Mouse (Mus musculus) midbrain, embryonic 16.5 days (tissue): ENCODE data around the gene Gm8251. TPM values are rescaled to one million over a fixed set of nuclear protein-coding genes. Genes with fewer than 3 reads are reported as not detected.
A peak's percentile ranks its signal among the peaks of the same experiment; 100 is the strongest.
"Not testable (repeated sequence)": the region's sequence is repeated elsewhere in the genome, so short reads cannot be mapped to it uniquely, and the experiment has no call there.

Experiments
- ATAC-seq: fragments of 200-750 bp; cut with Nextera tagmentation; 2 replicates; pipeline ENCODE4 v1.8.0; 2017; ENCODE audit warnings: moderate TSS enrichment
- H3K27ac ChIP-seq: fragments of 300-500 bp; sonication (generic); 2 replicates; pipeline ENCODE4 v1.5.1; 2014; ENCODE audit warnings: mild to moderate bottlenecking, low read length, mixed read lengths
- H3K27me3 ChIP-seq: fragments of 300-500 bp; sonication (generic); 2 replicates; pipeline ENCODE4 v1.6.1; 2014; ENCODE audit warnings: low read depth, low read length, mixed read lengths; ENCODE audit not compliant: control insufficient read depth, insufficient read depth
- H3K36me3 ChIP-seq: fragments of 300-500 bp; sonication (generic); 2 replicates; pipeline ENCODE4 v1.6.1; 2014; ENCODE audit warnings: mild to moderate bottlenecking, low read length, moderate library complexity, mixed read lengths; ENCODE audit not compliant: control insufficient read depth, insufficient read depth
- H3K4me1 ChIP-seq: fragments of 300-500 bp; sonication (generic); 2 replicates; pipeline ENCODE4 v1.6.1; 2014; ENCODE audit warnings: mild to moderate bottlenecking, low read length, mixed read lengths; ENCODE audit not compliant: control insufficient read depth, insufficient read depth
- H3K4me2 ChIP-seq: fragments of 300-500 bp; sonication (generic); 2 replicates; pipeline ENCODE4 v1.6.1; 2014; ENCODE audit warnings: mild to moderate bottlenecking, low read length, mixed read lengths
- H3K4me3 ChIP-seq: fragments of 300-500 bp; sonication (generic); 2 replicates; pipeline ENCODE4 v1.5.1; 2014; ENCODE audit warnings: low read depth, mild to moderate bottlenecking, low read length, moderate library complexity, mixed read lengths
- H3K9ac ChIP-seq: fragments of 300-500 bp; sonication (generic); 2 replicates; pipeline ENCODE4 v1.6.1; 2014; ENCODE audit warnings: low read depth, low read length, mixed read lengths
- H3K9me3 ChIP-seq: fragments of 300-500 bp; sonication (generic); replicated peaks from 2 replicates; pipeline ENCODE4 v1.6.1; 2014; ENCODE audit warnings: mild to moderate bottlenecking, low read length, mixed read lengths; ENCODE audit not compliant: control insufficient read depth, poor library complexity, severe bottlenecking
- WGBS: fragments of 180-500 bp; shearing (Covaris S2); extraction: QIAGEN DNeasy Blood & Tissue Kit; methylation state at CpG from one replicate; pipeline ENCODE4 v1.1.7; 2014; 5-methylcytosine and 5-hydroxymethylcytosine counted together
- polyA plus RNA-seq: library from polyadenylated mRNA; unstranded; fragments of >200 nt; fragmentation: Nextera tagmentation; extraction: Ambion mirVana; gene quantifications from 2 replicates; pipeline ENCODE4 v1.2.1, GENCODE M21; 2015

Gene Gm8251
- 0.04 TPM in 1 of 2 replicates, not detected in the other for polyA plus RNA-seq

GRCm38 (mm10) chr1:44061836-44062235, at the start of gene Gm8251:
TSS of gene Gm8251 (minus strand) at chr1:44061936.
- ATAC-seq = no peak
- no peak within 1 kb of the TSS for H3K4me3 ChIP-seq
- no peaks in the 10 kb centered on the region for H3K27me3 ChIP-seq
- 95% methylated on average over 2 of the region's 2 CpGs for WGBS
- H3K9me3 ChIP-seq = no peaks in the 10 kb centered on the region
- no peak within 1 kb of the TSS for H3K27ac ChIP-seq
- no peak within 1 kb of the TSS for H3K4me2 ChIP-seq
- H3K36me3 ChIP-seq = no peaks in the 10 kb centered on the region
- no peaks in the 10 kb centered on the region for H3K4me1 ChIP-seq
- no peak within 1 kb of the TSS for H3K9ac ChIP-seq

- Histone ChIP-seq H3K27ac (no peak overlapping the region), H3K27me3 (no peaks in the 10 kb centered on the region), H3K4me2 (peak overlapping the region; percentile 75), H3K4me3 (peak overlapping the region; percentile 87), H3K9ac (peak overlapping the region; percentile 41; the same call in 1 of the 2 replicates), H3K9me3 (no peaks in the 10 kb centered on the region), H3K36me3 (peaks cover 5% of the 10 kb centered on the region), H3K4me1 (peaks cover 13% of the 10 kb centered on the region)
- ATAC-seq = no peak
- 12% methylated on average over 5 of the region's 5 CpGs for whole genome bisulfite sequencing
Measured at GRCm38 (mm10) chr1:44102939-44103338, 41.2 kb upstream of the Gm8251 start.

DNA sequence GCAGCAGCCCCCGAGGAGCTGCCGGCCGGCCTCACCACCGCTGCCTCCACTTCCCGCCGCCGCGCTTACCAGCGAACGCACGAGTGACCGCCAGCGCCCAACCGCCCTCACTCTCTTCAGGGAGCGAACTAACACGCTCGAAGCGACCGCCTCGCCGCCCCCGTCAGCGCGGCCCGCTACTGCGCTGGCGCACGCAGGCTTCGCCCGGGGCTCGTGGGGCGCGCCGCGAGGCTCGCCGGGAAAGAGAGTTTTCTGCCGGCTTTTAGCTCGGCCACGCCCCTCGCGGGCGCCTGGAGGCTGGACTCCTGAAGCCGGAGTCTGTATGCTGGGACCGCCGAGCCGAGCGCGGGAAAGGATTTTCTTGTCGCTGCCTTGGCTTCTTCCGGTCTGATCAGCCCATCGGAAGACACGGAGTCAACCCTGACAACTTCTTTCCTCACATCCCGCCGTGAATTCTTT, 40.6 kb upstream of the Gm8251 start, which contains the start of gene Tex30:
Gene Tex30, minus strand, starts transcription at position 183 of the 459 bp plus-strand sequence.
- Histone ChIP-seq H3K4me2 (peak within 1 kb of the TSS; percentile 75), H3K4me3 (peak within 1 kb of the TSS; percentile 87), H3K4me1 (peaks cover 13% of the 10 kb centered on the region), H3K9me3 (no peaks in the 10 kb centered on the region), H3K9ac (peak within 1 kb of the TSS; percentile 77), H3K27ac (peak within 1 kb of the TSS; percentile 74), H3K27me3 (no peaks in the 10 kb centered on the region), H3K36me3 (0 out of 2 replicates have a peak, but pooled peaks cover 4% of the 10 kb centered on the region)
- WGBS = under 1% methylated on average over 39 of the region's 55 CpGs
- peak; percentile 99 for ATAC-seq

- Histone ChIP-seq H3K4me2 (peak overlapping the region; percentile 75), H3K9ac (peak overlapping the region; percentile 77), H3K4me3 (peak overlapping the region; percentile 87), H3K36me3 (0 out of 2 replicates have a peak, but pooled peaks cover 4% of the 10 kb centered on the region), H3K27me3 (no peaks in the 10 kb centered on the region), H3K27ac (peak overlapping the region; percentile 74), H3K4me1 (peaks cover 13% of the 10 kb centered on the region), H3K9me3 (no peaks in the 10 kb centered on the region)
- under 1% methylated on average over 51 of the region's 55 CpGs for WGBS
- ATAC-seq = peak; percentile 85
Measured at GRCm38 (mm10) chr1:44101448-44102225, 39.9 kb upstream of the Gm8251 start.

GRCm38 (mm10) chr1:44064625-44065024, 2.9 kb upstream of the Gm8251 start:
- Histone ChIP-seq H3K9me3 (no peaks in the 10 kb centered on the region), H3K27me3 (no peaks in the 10 kb centered on the region), H3K4me1 (no peaks in the 10 kb centered on the region), H3K9ac (no peak overlapping the region), H3K4me2 (no peak overlapping the region), H3K36me3 (no peaks in the 10 kb centered on the region), H3K4me3 (no peak overlapping the region), H3K27ac (no peak overlapping the region)
- 0% methylated on average over 1 of the region's 1 CpGs for WGBS
- no peak for ATAC-seq

- H3K4me1 ChIP-seq = no peaks in the 10 kb centered on the region
- no peak overlapping the region for H3K27ac ChIP-seq
- no peak overlapping the region for H3K4me3 ChIP-seq
- no peaks in the 10 kb centered on the region for H3K9me3 ChIP-seq
- H3K9ac ChIP-seq = no peak overlapping the region
- no peaks in the 10 kb centered on the region for H3K27me3 ChIP-seq
- H3K36me3 ChIP-seq = no peaks in the 10 kb centered on the region
- ATAC-seq = no peak
- H3K4me2 ChIP-seq = no peak overlapping the region
- 97% methylated on average over 6 of the region's 6 CpGs for WGBS
Measured at GRCm38 (mm10) chr1:44063439-44063838, 1.7 kb upstream of the Gm8251 start.

- Histone ChIP-seq H3K27me3 (no peaks in the 10 kb centered on the region), H3K4me2 (no peak overlapping the region), H3K4me3 (no peak overlapping the region), H3K9me3 (no peaks in the 10 kb centered on the region), H3K9ac (no peak overlapping the region), H3K27ac (no peak overlapping the region), H3K4me1 (no peaks in the 10 kb centered on the region), H3K36me3 (no peaks in the 10 kb centered on the region)
- no peak for ATAC-seq
- WGBS = 86% methylated on average over 3 of the region's 3 CpGs
Measured at GRCm38 (mm10) chr1:44057805-44058204, 3.9 kb downstream of the Gm8251 start.

DNA sequence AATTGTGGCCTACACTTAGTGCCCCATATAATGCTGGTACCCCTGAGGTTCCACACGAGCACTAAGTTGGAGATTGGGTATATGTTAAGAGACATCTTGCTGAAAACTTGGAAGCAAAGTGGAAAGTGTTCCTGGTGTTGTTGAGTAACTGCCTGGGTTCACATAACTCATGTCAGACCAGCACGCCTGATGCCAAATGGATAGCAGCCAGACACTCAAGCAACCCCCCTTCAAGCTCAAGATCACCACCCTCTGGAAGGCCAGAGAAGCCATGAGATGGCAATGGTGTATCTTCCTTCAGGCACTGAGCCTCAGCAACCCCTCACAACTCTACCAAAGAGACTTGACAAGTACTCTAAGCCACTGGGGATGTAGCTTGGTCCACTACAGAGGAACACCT, 15.2 kb downstream of the Gm8251 start:
- ATAC-seq = no peak
- no peaks in the 10 kb centered on the region for H3K27me3 ChIP-seq
- WGBS = 88% methylated on average over 2 of the region's 2 CpGs
- no peaks in the 10 kb centered on the region for H3K4me1 ChIP-seq
- H3K27ac ChIP-seq = no peak overlapping the region
- no peaks in the 10 kb centered on the region for H3K36me3 ChIP-seq
- H3K4me3 ChIP-seq = no peak overlapping the region
- no peak overlapping the region for H3K9ac ChIP-seq
- H3K4me2 ChIP-seq = no peak overlapping the region
- no peaks in the 10 kb centered on the region for H3K9me3 ChIP-seq

GRCm38 (mm10) chr1:44045689-44046088, 16.0 kb downstream of the Gm8251 start:
- 89% methylated on average over 5 of the region's 5 CpGs for WGBS

More at GRCm38 (mm10) chr1:44045689-44046088, 16.0 kb downstream of the Gm8251 start:
- not testable (repeated sequence) for H3K4me3 ChIP-seq, H3K4me1 ChIP-seq, H3K36me3 ChIP-seq, H3K9me3 ChIP-seq, H3K4me2 ChIP-seq, H3K27ac ChIP-seq, ATAC-seq, H3K27me3 ChIP-seq, H3K9ac ChIP-seq
